Mouse (Mus musculus): ENCODE measurements around the gene Edar. TPM values are rescaled to one million over a fixed set of nuclear protein-coding genes. Genes with fewer than 3 reads are reported as not detected.
"Not testable (repeated sequence)": the region's sequence is repeated elsewhere in the genome, so short reads cannot be mapped to it uniquely, and the experiment has no call there.

The Edar gene
- 0.67 and 0.73 TPM in 2 replicates for polyA plus RNA-seq (2016; fragmentation: Nextera tagmentation; extraction: Ambion mirVana)

DNA sequence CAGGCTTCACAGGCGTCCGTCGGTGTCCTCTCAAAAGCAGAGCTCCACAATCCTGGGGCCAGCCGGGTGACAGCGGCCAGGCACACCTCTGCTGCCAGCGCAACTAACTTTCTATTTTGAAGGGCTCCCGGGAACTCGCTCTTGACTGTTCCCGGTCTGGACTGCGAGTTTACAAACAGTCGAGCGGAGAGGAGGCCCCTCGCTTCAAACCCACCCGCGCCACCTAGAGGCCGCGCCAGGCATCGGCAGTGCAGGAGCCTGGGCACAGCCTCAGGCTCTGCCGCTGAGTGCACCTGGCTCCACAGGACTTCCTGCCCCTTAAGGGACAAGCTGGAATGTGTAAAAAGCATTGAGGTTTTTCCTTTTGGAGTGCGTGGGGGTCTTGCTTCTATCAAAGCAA is at the start of gene Edar:
Gene Edar (minus strand): TSS at position 122 of the 400 bp plus-strand sequence.
- 3% methylated on average over 20 of the region's 20 CpGs for WGBS
- peaks cover 10% of the 10 kb centered on the region for H3K27me3 ChIP-seq (ENCODE audit: low read depth, poor library complexity, severe bottlenecking)

DNA sequence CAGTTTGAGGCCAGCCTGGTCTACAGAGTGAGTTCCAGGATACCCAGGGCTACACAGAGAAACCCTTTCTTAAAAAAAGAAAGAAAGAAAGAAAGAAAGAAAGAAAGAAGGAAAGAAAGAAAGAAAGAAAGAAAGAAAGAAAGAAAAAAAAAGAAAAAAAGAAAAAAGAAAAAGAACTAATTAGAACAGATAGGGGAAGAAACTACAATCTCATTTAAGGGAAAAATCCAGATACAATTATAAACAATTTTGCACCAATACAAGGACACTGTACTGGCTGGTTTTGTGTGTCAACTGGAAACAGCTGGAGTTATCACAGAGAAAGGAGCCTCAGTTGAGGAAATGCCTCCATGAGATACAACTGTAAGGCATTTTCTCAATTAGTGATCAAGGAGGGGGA is 42.7 kb upstream of the Edar start, which contains the start of gene Gm17542:
Gene Gm17542 (minus strand): TSS at position 101 of the 400 bp plus-strand sequence.
- H3K4me3 ChIP-seq; DNase-seq (ENCODE audit: low spot score); H3K36me3 ChIP-seq; H3K9me3 ChIP-seq (replicated peaks); H3K27ac ChIP-seq (replicated peaks); H3K4me1 ChIP-seq; H3K27me3 ChIP-seq (ENCODE audit: low read depth, poor library complexity, severe bottlenecking): not testable (repeated sequence)

More for the DNA sequence above, at the start of gene Edar:
- H3K9me3 ChIP-seq (replicated peaks): no peaks in the 10 kb centered on the region
- peaks cover 27% of the 10 kb centered on the region for H3K4me1 ChIP-seq
- peak within 1 kb of the TSS; percentile 46 for H3K4me3 ChIP-seq
- H3K36me3 ChIP-seq: no peaks in the 10 kb centered on the region
- H3K27ac ChIP-seq (replicated peaks): 0 out of 2 replicates have a peak within 1 kb of the TSS, but pooled peaks have one; percentile 24
- peak; percentile 82 for DNase-seq (ENCODE audit: low spot score)

DNA sequence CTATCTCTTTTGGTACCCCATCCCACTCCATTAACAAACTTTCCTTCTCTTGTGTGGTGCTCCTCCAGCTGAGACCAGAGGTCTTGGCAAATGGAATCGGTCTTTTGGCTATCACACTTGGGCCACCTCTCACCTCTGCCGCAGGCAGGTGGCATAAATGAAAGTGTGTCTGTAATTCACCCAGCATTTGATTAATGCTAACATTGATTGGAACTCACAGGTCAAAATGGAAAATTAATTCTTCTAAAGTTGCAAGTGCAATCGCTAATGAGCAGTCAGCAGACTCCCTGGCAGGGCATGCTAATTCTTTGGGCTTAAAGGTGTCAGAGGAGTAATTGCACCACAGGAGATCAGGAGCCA is 39.3 kb upstream of the Edar start:
- H3K36me3 ChIP-seq: no peaks in the 10 kb centered on the region
- no peaks in the 10 kb centered on the region for H3K27me3 ChIP-seq (ENCODE audit: low read depth, poor library complexity, severe bottlenecking)
- H3K4me1 ChIP-seq: no peaks in the 10 kb centered on the region
- no peak overlapping the region for H3K4me3 ChIP-seq
- WGBS: 78% methylated on average over 3 of the region's 3 CpGs
- DNase-seq (ENCODE audit: low spot score): no peak
- H3K27ac ChIP-seq (replicated peaks): no peak overlapping the region
- H3K9me3 ChIP-seq (replicated peaks): peaks cover 3% of the 10 kb centered on the region; the same call in 1 of the 2 replicates

DNA sequence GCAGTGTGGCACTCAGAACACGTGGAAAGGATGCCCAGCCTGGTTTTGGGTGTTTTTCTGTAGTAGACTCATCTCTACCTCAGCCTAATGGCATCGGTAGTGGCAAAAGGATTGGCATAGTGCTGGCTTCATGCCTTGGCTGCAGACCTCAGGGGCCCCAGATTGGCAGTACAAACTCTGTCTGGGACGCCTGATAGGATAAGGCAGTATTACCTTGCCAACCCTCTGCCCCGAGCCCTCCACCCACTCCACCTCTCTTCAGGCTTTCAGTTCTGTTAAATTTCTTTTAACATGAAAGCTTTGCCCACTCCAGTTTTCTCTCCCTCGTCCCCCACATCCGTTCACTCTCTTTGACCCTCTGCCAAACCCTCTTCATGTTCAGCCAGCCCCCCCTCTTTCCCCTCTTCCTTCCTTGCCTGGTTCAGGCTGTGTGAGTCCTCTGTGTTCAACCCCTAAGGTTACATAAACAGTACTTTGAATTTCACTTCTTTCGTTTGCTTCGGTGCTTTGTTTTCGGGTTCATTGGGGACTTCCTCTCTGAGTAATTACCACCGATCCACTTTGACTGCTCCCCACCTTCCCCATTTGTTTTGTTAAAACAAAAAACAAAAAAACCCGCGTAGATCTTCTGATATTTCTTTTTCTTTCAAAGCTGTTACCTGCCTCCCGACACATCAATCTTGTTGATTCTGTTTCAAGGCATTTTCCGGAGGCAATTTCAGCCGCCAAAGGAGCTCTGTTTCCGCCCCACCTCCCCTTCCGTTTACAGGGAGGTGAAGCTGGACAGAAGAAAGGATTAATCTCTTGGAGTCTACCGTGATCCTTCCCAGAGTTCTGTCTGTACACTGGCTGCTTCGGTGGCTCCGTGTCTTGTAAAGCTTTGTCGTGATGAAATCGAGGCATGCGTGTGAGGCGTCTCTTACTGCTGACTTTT is 38.7 kb upstream of the Edar start:
- Histone ChIP-seq H3K27ac (replicated peaks) (no peak overlapping the region), H3K4me3 (no peak overlapping the region)

DNA sequence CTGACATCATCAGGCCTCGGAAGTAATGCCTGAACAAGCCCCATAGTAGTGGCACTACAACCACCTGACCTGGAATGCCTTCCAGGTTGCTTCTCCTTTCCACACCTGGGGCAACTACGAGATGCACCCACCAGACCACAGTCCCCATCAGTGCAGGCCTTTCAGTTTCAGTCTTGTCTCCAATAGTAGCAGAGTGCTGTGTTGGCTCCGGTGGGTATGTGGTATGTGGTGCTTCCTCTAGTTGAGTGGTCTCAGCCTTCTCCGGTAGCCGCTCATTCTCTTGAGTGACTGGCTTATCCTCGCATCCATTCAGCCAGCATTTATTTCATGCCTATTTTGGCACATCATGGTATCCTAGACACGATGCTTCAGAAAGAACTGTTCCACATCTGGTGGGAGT is 37.8 kb upstream of the Edar start:
- no peak overlapping the region for H3K4me3 ChIP-seq
- 93% methylated on average over 7 of the region's 7 CpGs for WGBS
- H3K36me3 ChIP-seq: no peaks in the 10 kb centered on the region
- no peaks in the 10 kb centered on the region for H3K27me3 ChIP-seq (ENCODE audit: low read depth, poor library complexity, severe bottlenecking)
- DNase-seq (ENCODE audit: low spot score): no peak
- no peaks in the 10 kb centered on the region for H3K4me1 ChIP-seq
- H3K27ac ChIP-seq (replicated peaks): no peak overlapping the region
- peaks cover 3% of the 10 kb centered on the region; the same call in 1 of the 2 replicates for H3K9me3 ChIP-seq (replicated peaks)

More for the DNA sequence above, 38.7 kb upstream of the Edar start:
- H3K27me3 ChIP-seq (ENCODE audit: low read depth, poor library complexity, severe bottlenecking): no peaks in the 10 kb centered on the region
- DNase-seq (ENCODE audit: low spot score): no peak
- 63% methylated on average over 24 of the region's 24 CpGs for WGBS
- H3K9me3 ChIP-seq (replicated peaks): peaks cover 3% of the 10 kb centered on the region; the same call in 1 of the 2 replicates
- no peaks in the 10 kb centered on the region for H3K36me3 ChIP-seq
- H3K4me1 ChIP-seq: no peaks in the 10 kb centered on the region

DNA sequence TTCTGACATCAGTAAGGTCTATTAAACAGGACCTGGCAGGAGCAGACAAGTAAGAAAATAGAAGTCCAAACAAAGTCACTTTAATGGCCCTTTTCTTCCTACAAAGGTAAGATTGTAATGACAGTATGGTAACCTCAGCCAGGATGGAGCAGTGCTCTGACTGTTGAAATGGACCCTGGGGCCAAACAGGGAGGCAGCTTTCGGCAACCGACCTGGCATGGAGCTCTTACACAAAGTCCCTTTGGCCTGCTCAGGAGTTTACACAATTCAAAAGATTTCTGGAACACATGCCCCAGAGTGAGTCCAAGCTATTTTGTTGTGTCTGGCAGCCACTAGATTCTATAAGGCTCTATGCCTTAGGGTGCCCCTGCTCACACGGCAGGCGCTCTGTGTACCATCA is 33.6 kb upstream of the Edar start:
- WGBS: 95% methylated on average over 4 of the region's 4 CpGs
- Histone ChIP-seq H3K4me3 (no peak overlapping the region), H3K4me1 (no peaks in the 10 kb centered on the region), H3K27ac (replicated peaks) (no peak overlapping the region), H3K36me3 (no peaks in the 10 kb centered on the region), H3K27me3 (ENCODE audit: low read depth, poor library complexity, severe bottlenecking) (no peaks in the 10 kb centered on the region), H3K9me3 (replicated peaks) (no peaks in the 10 kb centered on the region)
- no peak for DNase-seq (ENCODE audit: low spot score)

DNA sequence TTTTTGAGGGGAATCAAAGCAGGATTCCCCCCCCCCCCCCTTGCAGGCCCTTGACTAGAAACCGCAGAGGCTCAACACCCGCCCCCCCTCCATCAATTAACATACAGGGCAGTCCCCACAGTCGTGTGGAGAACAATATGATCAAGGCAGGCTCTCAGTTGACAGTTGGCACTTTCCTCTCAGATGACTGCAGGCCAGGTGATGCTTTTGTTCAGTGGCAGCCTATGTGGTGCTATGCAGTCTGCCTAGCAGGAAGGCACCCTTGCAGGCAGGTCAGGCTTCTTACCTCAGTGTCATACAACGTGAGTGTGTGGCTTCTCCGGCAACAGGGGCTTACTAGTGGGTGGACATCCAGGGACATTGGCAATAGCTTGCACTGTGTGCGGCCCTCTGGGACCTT is 25.1 kb upstream of the Edar start:
- Histone ChIP-seq H3K9me3 (replicated peaks) (no peaks in the 10 kb centered on the region), H3K36me3 (no peaks in the 10 kb centered on the region), H3K27ac (replicated peaks) (no peak overlapping the region), H3K27me3 (ENCODE audit: low read depth, poor library complexity, severe bottlenecking) (no peaks in the 10 kb centered on the region), H3K4me3 (no peak overlapping the region), H3K4me1 (peaks cover 8% of the 10 kb centered on the region)
- no peak for DNase-seq (ENCODE audit: low spot score)
- 51% methylated on average over 6 of the region's 6 CpGs for WGBS

DNA sequence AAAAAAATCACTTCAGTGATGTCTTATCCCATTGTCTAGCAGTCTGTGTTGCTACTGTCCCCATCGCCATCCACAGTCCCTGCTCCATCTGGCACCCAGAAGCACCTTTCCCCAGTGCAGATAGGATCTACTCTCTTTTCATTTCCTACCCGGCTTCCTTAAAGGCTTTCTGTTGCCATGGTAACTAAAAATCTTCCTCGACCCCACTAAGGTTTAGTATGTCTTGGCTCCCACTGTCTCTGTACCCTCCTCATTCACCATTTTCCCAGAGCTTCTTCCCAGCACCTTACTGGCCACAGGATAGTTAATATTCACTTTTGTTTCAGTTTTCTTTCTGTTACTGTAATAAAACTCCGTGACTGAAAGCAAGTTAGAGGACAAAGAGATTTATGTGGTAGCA is 24.7 kb upstream of the Edar start:
- WGBS: 48% methylated on average over 4 of the region's 4 CpGs

DNA sequence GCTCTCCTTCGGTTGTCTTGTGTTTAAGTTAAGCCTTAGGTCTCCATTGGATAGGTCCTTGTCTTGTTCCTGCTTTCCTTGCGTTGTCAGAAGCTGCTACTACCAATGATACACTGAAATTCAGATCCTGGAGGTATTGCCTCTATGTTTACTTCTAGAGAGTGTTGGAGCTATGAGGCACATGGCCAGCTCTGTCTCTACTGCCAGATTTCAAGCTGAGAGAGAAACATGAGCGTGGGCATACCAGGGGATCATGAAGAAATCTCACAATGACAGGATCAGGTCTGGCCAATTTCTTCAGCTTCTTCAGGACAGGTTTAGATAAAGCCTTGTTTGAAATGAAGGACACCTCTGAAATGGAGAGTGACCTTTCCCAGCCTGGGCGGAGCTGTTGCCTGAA is 23.5 kb upstream of the Edar start:
- H3K4me3 ChIP-seq: no peak overlapping the region
- WGBS: 86% methylated on average over 4 of the region's 4 CpGs

More for the DNA sequence above, 24.7 kb upstream of the Edar start:
- H3K4me1 ChIP-seq: peaks cover 8% of the 10 kb centered on the region
- no peak overlapping the region for H3K27ac ChIP-seq (replicated peaks)
- H3K27me3 ChIP-seq (ENCODE audit: low read depth, poor library complexity, severe bottlenecking): no peaks in the 10 kb centered on the region
- no peak overlapping the region for H3K4me3 ChIP-seq
- H3K36me3 ChIP-seq: no peaks in the 10 kb centered on the region
- DNase-seq (ENCODE audit: low spot score): no peak
- no peaks in the 10 kb centered on the region for H3K9me3 ChIP-seq (replicated peaks)

DNA sequence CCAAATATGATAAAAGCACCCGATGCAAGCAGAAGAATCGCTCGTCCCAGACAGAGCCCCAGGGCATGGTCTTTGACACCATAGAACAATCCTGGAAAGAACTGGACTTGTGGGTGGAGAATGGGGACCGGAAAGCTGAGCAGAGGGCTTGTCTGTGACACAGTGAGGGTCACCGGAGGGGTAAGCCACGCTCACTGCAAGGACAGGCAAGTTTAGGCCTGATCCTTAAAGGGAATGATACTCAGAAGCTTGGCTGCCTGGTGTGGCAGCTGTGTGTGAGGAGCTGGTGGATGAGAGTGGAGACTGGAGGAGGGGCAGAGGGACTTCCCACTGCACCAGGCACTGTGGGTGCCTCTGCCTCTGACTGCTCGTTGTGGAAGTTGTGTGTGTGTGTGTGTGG is 15.6 kb upstream of the Edar start:
- 0 out of 2 replicates have a peak, but pooled peaks cover 8% of the 10 kb centered on the region for H3K9me3 ChIP-seq (replicated peaks)
- H3K4me3 ChIP-seq: no peak overlapping the region
- H3K27me3 ChIP-seq (ENCODE audit: low read depth, poor library complexity, severe bottlenecking): no peaks in the 10 kb centered on the region
- no peaks in the 10 kb centered on the region for H3K36me3 ChIP-seq
- no peaks in the 10 kb centered on the region for H3K4me1 ChIP-seq
- 79% methylated on average over 7 of the region's 7 CpGs for WGBS
- DNase-seq (ENCODE audit: low spot score): no peak
- no peak overlapping the region for H3K27ac ChIP-seq (replicated peaks)

More for the DNA sequence above, 23.5 kb upstream of the Edar start:
- Histone ChIP-seq H3K4me1 (peaks cover 8% of the 10 kb centered on the region), H3K36me3 (no peaks in the 10 kb centered on the region), H3K9me3 (replicated peaks) (no peaks in the 10 kb centered on the region), H3K27ac (replicated peaks) (no peak overlapping the region), H3K27me3 (ENCODE audit: low read depth, poor library complexity, severe bottlenecking) (no peaks in the 10 kb centered on the region)
- no peak for DNase-seq (ENCODE audit: low spot score)

DNA sequence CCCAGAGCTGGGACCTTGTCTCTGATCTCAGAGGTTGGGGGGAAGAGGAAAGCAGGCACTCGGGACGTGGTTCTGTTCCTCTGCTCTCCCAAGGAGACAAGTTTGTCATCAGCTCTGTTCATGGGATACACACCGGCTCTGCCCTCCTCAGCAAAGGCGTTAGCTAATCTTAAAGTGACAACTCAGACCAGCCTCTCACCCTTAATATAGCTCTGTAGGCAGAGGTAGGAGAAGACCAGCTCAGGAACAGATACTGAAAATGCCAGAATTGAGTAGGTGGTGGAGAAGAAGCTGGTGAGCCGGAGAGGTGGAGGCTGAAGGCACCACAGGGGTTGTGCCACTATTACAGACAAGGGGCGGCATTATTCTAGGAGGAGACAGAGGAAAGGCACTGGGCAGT is 3.8 kb upstream of the Edar start:
- Histone ChIP-seq H3K27ac (replicated peaks) (no peak overlapping the region), H3K27me3 (ENCODE audit: low read depth, poor library complexity, severe bottlenecking) (peaks cover 10% of the 10 kb centered on the region), H3K9me3 (replicated peaks) (no peaks in the 10 kb centered on the region), H3K36me3 (no peaks in the 10 kb centered on the region), H3K4me3 (no peak overlapping the region), H3K4me1 (peaks cover 6% of the 10 kb centered on the region; the same call in 1 of the 2 replicates)
- no peak for DNase-seq (ENCODE audit: low spot score)
- 86% methylated on average over 6 of the region's 6 CpGs for WGBS

DNA sequence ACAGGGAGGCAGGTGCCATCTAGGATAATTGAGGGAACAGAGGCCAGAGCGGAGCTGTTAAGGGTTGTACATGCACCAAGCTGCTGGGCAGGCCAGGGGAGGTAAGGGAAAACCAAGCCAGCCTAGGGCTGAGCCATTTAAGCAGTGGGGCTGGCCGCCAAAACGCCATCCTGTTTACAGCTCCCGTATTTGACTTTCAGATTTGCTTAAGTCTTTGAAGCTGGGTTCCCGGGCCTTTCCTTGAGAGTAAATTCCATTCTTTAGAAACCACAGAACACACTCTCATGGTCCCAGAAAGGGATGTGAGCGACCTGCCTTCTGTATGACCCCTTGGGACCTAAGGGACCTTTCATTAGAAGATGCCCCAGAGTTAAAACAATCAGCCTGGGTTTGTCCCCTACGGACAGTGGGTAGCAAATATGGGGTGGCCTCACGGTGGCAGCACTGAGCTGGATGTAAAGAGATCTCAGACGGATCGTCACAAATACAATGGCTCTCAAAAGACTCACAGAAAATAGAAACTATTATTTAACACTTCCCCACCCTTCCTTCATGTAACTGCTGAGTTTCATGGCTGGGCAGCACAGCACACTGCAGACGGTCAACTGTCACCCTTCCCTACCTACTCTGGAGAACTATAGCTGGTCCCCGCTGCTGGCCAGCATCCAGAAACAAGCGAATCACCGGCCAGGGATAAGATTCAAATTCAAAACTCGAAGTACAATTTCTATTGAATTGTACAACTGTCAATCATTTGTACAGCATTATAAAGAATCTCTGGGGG is 2.0 kb downstream of the Edar start:
- H3K9me3 ChIP-seq (replicated peaks): no peaks in the 10 kb centered on the region
- peaks cover 27% of the 10 kb centered on the region for H3K4me1 ChIP-seq
- peak overlapping the region; percentile 76 for H3K27ac ChIP-seq (replicated peaks)
- H3K27me3 ChIP-seq (ENCODE audit: low read depth, poor library complexity, severe bottlenecking): peaks cover 10% of the 10 kb centered on the region
- 41% methylated on average over 15 of the region's 15 CpGs for WGBS
- peak overlapping the region; percentile 32 for H3K4me3 ChIP-seq
- peak; percentile 77 for DNase-seq (ENCODE audit: low spot score)
- no peaks in the 10 kb centered on the region for H3K36me3 ChIP-seq
